Mouse (Mus musculus) liver, postnatal 0 days (tissue): ENCODE measurements around the gene Olfr523.

ENCODE experiments used
- CTCF ChIP-seq: sonication (generic); IDR thresholded peaks from 2 replicates; pipeline ENCODE4 v1.5.1; 2016; ENCODE audit warnings: antibody characterized with exemption, low read depth
- EP300 ChIP-seq: IDR thresholded peaks from 2 replicates; pipeline ENCODE4 v1.6.1; 2016; ENCODE audit warnings: antibody characterized with exemption, low read depth, mild to moderate bottlenecking

GRCm38 (mm10) chr7:140201090-140201489 is 28.1 kb downstream of the Olfr523 start:
- no peak for TF ChIP-seq CTCF
- no peak for TF ChIP-seq EP300
